Mouse (Mus musculus) Patski (cell line): ENCODE results near the gene Apopt1. TPM values are rescaled to one million over a fixed set of nuclear protein-coding genes. Genes with fewer than 3 reads are reported as not detected.

Experiments
- ATAC-seq: fragments of 100-300 bp; one replicate; pipeline ENCODE4 v1.8.0; 2021
- CTCF ChIA-PET: fragments of 350-600 bp; sonication (Branson Sonifier 250); formaldehyde crosslinking; loops from one replicate; lab custom pipeline; 2022; ENCODE audit warnings: inconsistent platforms; lab: Charles Lee
- POLR2A ChIA-PET: fragments of 350-600 bp; sonication (Branson Sonifier 250); formaldehyde crosslinking; loops from one replicate; lab custom pipeline; 2022; ENCODE audit warnings: antibody characterized with exemption, inconsistent platforms; lab: Charles Lee
- DNase-seq: peaks from one replicate; pipeline ENCODE4 v3.0.0-alpha.2; 2011; ENCODE audit warnings: low read depth, low spot score
- H3K27me3 ChIP-seq: fragments of 371-371 bp; one replicate; pipeline ENCODE4 v1.5.1; 2021
- CTCF ChIP-seq: fragments of 100-300 bp; IDR thresholded peaks from one replicate; pipeline ENCODE4 v1.5.1; 2021
- in situ Hi-C: fragments of 300-500 bp; cut with MboI; formaldehyde crosslinking; loops from 3 replicates; pipeline ENCODE4 v1.11.1; 2018; ENCODE audit warnings: low pct_unique_long_range_greater_than_20kb, mixed read lengths
- polyA plus RNA-seq: library from polyadenylated mRNA; unstranded; gene quantifications from one replicate; pipeline ENCODE4 v1.2.3, GENCODE M21; 2021

The Apopt1 gene
- polyA plus RNA-seq, 1 experiment from 2014 or later: 36.7 TPM

DNA sequence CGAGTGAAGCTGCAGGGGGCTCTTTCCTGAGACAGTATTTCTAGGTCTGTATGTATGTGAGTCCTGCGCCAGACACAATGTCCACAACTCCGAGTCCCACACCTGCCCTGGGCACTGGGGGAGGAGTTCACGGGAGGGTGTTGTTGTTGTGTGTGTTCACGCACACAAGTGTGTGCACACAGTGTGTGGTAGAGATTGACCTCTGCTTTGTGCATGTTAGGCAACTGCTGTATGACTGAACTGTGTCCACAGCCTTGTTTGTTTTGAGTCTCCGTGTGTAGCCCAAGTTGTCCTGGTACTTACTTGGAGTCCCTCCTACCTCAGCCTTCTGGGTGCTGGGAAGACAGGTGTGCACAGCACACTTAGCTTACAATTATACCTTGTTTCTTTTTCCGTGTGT is 77.6 kb downstream of the Apopt1 start:
- POLR2A ChIA-PET: no interaction called here
- CTCF ChIA-PET: no interaction called here
- DNase-seq: no peak
- TF ChIP-seq CTCF: no peak
- in situ Hi-C loops: no loop called here
- no peak for ATAC-seq
- no peaks in the 10 kb centered on the region for H3K27me3 ChIP-seq

DNA sequence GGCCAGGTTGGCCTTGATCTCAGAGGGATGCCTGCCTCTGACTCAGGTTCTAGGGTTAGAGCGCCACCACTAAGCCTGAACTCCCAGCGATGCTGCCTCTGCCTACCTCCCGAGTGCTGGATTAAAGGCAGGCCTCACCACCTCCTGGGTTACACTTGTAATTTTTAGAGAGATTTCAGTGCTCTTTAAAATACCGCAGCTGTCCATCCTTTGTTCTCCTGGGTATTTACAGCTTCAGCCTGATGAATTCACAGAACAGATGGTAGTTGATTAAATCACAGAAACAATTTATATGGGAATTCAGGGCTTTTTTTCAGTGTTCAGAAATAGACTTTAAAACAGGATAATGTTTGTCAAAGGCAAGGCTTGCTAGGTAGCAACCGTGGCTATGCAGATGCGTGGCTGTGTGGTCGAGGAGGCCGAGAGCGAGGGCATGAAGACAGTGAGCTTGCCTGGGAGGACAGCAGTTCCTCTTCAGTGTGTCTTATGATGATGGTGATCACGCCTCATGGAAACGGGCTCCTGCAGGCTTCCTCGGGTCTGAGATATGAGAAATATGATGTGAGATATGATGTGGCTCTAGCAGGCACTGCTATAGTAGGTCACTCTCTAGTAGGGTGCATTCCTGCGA is 78.5 kb downstream of the Apopt1 start:
- ChIA-PET POLR2A (no interaction called here), CTCF (no interaction called here)
- in situ Hi-C loops: no loop called here
- DNase-seq (no peak), ATAC-seq (no peak)
- H3K27me3 ChIP-seq: no peaks in the 10 kb centered on the region
- no peak for TF ChIP-seq CTCF

DNA sequence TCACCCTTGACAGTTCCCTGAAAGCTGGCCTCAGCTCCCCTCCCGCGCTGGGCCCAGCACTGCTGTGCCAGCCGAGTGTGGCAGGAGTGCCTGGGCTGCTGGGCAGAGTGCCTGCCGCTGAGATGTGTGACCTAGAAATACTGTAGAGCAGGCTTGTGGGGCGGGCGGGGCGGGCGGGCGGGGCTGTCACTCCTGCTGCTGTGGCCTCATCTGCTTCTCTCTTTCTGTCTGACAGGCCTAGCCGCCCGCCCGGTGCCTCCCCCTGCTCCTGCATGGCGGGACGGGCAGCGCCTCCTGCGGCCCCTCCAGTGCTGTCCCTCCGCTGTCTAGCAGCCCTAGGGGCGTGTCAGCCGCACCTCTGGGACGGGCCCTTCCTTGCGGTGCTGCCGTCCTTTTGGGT is 81.0 kb downstream of the Apopt1 start:
- ATAC-seq: no peak
- in situ Hi-C loops: no loop called here
- CTCF ChIA-PET: no interaction called here

DNA sequence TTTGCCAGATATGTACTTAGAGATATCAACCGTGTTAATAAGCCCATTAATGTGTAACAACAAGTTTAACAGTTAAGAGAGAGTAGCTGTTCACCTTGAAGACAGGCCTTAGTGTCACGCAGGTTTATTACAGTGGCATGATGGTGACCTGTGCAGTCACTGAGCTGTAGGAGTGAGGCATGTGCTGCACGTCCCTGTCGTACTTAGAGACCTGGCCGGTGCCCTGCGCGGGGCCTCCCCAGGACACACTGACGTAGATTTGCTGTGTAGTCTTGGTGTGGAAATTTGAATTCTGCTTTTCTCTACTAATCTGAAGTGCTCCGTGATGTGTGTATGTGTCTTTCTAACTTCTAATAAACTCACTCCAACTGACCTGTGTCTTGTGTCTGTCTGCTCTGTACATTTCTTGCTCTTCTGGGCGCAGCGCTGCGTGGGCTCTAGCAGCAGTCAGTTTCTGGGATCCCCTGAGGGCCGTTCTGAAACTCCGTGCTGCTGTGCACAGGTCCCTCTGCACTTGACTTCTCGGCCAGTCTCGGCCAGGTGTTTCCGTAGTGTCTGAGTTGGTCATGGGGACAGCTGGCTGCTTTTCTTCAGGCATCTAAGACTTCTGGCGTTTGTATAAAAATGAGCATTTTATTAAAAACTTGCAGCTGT is 81.6 kb downstream of the Apopt1 start:
- no peak for TF ChIP-seq CTCF

More for the DNA sequence above, 81.0 kb downstream of the Apopt1 start:
- H3K27me3 ChIP-seq: no peaks in the 10 kb centered on the region
- no peak for TF ChIP-seq CTCF
- no peak for DNase-seq
- POLR2A ChIA-PET: no interaction called here

DNA sequence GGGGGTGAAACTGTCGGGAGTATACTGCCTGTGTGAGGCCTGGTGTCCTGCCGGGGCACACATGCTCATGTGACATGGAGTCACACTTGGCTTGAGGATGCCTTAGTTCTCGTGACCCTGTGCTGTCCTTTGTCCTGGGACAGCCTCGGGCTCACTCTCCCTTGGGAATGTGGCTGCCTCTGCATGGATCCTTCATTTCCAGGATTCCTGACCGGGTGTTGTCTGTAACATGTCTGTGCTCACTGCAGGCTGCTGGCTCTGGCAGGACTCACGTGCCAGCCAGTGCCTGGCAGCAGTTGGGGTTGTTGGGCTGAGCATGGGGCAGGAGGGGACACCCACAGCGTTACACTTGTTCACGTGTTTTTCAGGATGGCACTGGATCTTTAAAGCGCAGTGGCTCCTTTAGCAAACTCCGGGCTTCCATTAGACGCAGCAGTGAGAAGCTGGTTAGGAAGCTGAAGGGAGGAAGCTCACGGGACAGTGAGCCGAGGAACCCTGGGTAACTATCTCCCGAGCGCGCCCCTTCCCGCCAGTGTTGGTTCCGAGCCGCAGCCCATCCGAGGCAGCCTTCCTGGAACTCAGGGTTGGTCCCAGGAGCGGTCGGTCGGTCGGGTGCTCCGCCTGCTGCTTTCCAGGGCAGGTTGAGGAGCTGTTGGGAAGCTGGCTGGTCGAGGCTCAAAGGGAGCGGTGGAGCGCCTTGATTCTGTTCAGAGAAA is 82.3 kb downstream of the Apopt1 start:
- ChIA-PET POLR2A (no interaction called here), CTCF (no interaction called here)
- in situ Hi-C loops: no loop called here
- no peaks in the 10 kb centered on the region for H3K27me3 ChIP-seq
- no peak for ATAC-seq
- no peak for DNase-seq
- no peak for TF ChIP-seq CTCF

More for the DNA sequence above, 81.6 kb downstream of the Apopt1 start:
- no peaks in the 10 kb centered on the region for H3K27me3 ChIP-seq
- ChIA-PET CTCF (no interaction called here), POLR2A (no interaction called here)
- in situ Hi-C loops: no loop called here
- no peak for DNase-seq
- no peak for ATAC-seq

DNA sequence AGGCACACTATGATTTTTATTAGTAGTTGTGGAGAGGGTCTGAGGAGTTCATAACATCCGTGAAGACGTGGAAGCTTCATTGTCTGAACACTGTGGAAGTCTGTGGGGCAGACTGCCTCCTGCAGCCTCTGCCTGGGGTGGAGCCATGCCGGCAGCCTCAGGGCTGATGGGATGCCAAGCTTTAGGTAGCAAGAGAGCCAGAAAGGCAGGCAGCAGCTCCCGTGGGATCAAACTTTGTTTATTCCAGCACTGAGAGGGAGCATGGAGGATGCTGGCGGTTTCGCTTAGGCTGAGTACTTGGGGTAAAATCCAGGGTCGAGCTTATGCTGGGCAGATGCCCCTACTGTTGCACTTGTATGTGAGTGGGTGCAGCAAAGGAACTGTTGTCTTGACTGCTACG is 84.2 kb downstream of the Apopt1 start:
- CTCF ChIA-PET: no interaction called here
- in situ Hi-C loops: no loop called here

DNA sequence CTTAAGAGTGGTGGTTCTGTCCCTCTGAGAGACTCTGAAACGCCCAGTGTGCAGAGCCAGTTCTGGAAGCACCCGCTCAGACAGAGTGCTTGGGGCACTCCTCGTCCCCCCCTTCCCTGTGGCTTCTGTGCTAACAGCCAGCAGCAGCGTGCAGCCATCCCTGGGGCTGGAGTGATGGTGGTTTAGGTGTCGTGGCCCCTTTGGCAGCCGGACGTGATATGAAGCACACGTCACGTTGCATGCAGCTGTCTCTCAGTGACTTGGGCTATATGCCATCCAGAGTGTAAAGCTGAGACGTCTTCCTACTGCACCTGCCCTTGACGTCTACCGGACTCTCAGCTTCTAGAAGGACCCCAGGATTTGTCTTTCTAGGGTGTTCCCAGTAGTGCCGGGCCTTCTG is 85.4 kb downstream of the Apopt1 start:
- DNase-seq (no peak), ATAC-seq (no peak)
- ChIA-PET CTCF (no interaction called here), POLR2A (no interaction called here)
- in situ Hi-C loops: no loop called here
- no peak for TF ChIP-seq CTCF
- no peaks in the 10 kb centered on the region for H3K27me3 ChIP-seq

More for the DNA sequence above, 84.2 kb downstream of the Apopt1 start:
- POLR2A ChIA-PET: no interaction called here
- ATAC-seq (no peak), DNase-seq (no peak)
- H3K27me3 ChIP-seq: no peaks in the 10 kb centered on the region
- TF ChIP-seq CTCF: no peak

DNA sequence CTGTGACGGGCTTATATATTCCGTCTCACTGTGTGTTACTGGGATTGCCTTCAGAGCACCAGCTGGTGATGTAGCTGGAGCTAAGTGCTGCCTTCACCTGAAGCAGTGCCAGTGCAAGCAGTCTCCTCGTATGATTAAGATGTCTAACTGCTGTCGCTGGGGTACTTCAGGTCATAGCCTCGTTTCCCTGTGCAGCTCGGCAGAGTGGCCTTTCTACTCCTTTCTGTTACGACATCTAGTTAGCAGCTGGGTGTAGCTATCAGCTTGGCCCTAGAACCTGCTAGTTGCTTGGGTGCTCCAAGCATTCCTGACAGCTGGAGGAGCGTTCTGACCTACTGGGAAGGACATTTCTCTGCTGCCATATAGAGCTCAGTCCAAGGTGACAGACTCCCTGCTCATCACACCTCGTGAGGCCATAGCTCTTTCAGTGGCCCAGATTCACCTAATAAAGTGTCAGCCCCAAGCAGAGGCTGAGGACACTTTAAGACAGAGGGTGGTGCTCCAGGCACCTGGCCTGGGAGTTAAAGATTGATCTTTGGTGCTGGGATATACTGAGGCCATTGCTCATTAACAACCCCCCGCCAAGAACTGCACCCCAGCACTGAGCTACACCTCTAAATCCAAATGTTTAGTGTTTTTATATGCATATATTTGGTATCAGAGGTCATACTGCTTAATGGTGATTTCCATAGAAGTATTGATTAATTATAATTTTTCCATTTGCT is 87.6 kb downstream of the Apopt1 start:
- ChIA-PET CTCF (interaction anchor here (0.6 to 1.6 kb wide), 2 partner anchors 12 kb away, joined by 3 to 4 read pairs; no protein-coding TSS in a partner anchor), POLR2A (interaction anchor here (0.6 kb wide), 3 partner anchors 33 to 481 kb away, joined by 3 to 4 read pairs (median 4); no protein-coding TSS in a partner anchor)
- DNase-seq: no peak
- TF ChIP-seq CTCF: no peak
- in situ Hi-C loops: no loop called here
- no peak for ATAC-seq
- no peaks in the 10 kb centered on the region for H3K27me3 ChIP-seq

DNA sequence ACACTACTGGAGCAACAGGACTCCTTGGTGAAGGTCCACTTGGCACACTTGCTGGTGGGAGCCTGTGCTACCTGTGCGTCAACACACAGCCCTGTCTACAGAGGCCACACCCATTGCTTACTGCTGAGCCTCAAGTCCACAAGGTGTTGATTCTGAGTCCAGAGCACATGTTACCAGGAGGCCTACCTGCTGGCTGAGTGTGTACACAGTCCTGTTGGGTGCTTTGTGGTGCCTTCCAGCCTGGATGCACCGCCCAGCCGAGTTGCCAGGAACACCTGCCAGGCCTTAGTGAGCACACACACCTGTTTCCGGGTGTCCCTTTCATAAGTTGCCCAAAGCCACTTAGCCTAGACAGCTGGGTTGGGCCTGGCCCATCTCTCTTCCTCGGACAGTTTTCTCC is 90.5 kb downstream of the Apopt1 start:
- ATAC-seq (no peak), DNase-seq (no peak)
- ChIA-PET CTCF (no interaction called here), POLR2A (no interaction called here)
- no peak for TF ChIP-seq CTCF
- in situ Hi-C loops: no loop called here
- H3K27me3 ChIP-seq: no peaks in the 10 kb centered on the region

Other genes starting within 250 kb of the Apopt1 start
- 2.3 TPM for gene Gm266, start 227.4 kb upstream of the Apopt1 start, polyA plus RNA-seq
- 251 TPM for gene Eif5, start 175.2 kb upstream of the Apopt1 start, polyA plus RNA-seq
- 85.4 TPM for gene Mark3, start 138.7 kb upstream of the Apopt1 start, polyA plus RNA-seq
- 69.4 TPM for gene Ckb, start 40.9 kb upstream of the Apopt1 start, polyA plus RNA-seq
- 12.9 TPM for gene Trmt61a, start 35.2 kb upstream of the Apopt1 start, polyA plus RNA-seq
- 40.1 TPM for gene Bag5, start within 50 bp of the Apopt1 start, polyA plus RNA-seq
- 110 TPM for gene Klc1, start 45.6 kb downstream of the Apopt1 start, polyA plus RNA-seq
- 4.1 TPM for gene Xrcc3, start 100.6 kb downstream of the Apopt1 start, polyA plus RNA-seq
- 42.1 TPM for gene Zfyve21, start 100.9 kb downstream of the Apopt1 start, polyA plus RNA-seq
- 6.9 TPM for gene Ppp1r13b, start 194.8 kb downstream of the Apopt1 start, polyA plus RNA-seq